In the genomic region with DNA sequence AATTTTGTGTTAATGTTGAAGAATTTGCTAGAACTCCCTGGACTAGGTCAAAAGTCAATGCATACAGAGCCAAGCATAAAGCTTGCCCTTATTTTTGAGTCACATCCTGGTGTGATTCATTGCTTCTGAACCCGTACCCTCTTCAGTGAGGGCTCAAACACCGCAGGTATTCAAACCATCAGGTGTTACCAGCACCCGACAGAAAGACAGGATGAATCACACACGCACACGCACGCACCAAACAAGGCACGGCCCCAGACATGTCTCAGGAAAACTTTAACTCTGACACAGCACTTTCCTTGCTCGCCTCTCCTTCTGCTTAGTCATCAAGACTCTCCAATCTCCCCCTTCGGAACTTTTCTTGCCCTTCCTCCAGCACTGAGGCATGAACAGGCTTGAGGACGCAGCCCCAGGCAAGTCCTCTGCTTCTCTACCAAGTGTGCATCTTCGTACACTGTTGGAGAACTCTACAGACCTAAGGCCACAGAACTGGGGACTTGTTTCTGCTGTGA, we compare ENCODE assay signal across 30 mouse cellular contexts.
DNase-seq lines count a peak whose midpoint lies in the region; ATAC-seq lines count a peak whose summit lies in the region.
"Had no signal": no experiment of that assay in that cellular context is flagged by ENCODE, and none has a peak within 500 bp of the region (broad histone marks: within the 10 kb centered on the region; RNA-seq: fewer than 3 reads in every experiment).

No protein-coding gene starts in this region.

- DNase-seq in 3134 (ENCODE audit: extremely low read depth, insufficient read length, low spot score) = peak; percentile 65
- peak; percentile 76 for DNase-seq in 3T3-L1 (ENCODE audit: low read depth, low spot score)
- peak; percentile 32 for DNase-seq in adipocyte (ENCODE audit: low spot score)
- no peak for DNase-seq in hindbrain, embryonic 11.5 days (ENCODE audit: low spot score)
- DNase-seq in embryo, embryonic 9.5 days (ENCODE audit: extremely low spot score) = no peak
- DNase-seq in heart, postnatal 36 days = no peak
- DNase-seq: adrenal gland, adult 8-10 months; cerebellum, adult 11 months; cerebellum, adult 9-10 months; cerebellum, postnatal 36 days; embryo, embryonic 11 days; gastrocnemius, adult 2 months; kidney, adult 2 months; kidney, postnatal 4 days; left cerebral cortex, postnatal 4 days; liver, postnatal 0 days; midbrain, embryonic 14.5 days; thymus, adult 18-20 months; thymus, postnatal 25 days had no signal

- H3K27me3 ChIP-seq in stomach, embryonic 16.5 days (ENCODE audit: control insufficient read depth, insufficient read depth, low read length) = no peaks in the 10 kb centered on the region
- no peaks in the 10 kb centered on the region for H3K27me3 ChIP-seq in hindbrain, embryonic 11.5 days (ENCODE audit: control insufficient read depth, insufficient read depth, low read length)
- H3K27me3 ChIP-seq: embryonic facial prominence, embryonic 13.5 days; stomach, embryonic 15.5 days had no signal

- no peak overlapping the region for H3K27ac ChIP-seq in stomach, embryonic 16.5 days (ENCODE audit: low read length)
- no peak overlapping the region for H3K27ac ChIP-seq in hindbrain, embryonic 11.5 days (ENCODE audit: low read depth, low read length)
- H3K27ac ChIP-seq: embryonic facial prominence, embryonic 13.5 days; gastrocnemius, adult 2 months; heart, embryonic 10.5 days; hindbrain, embryonic 10.5 days; liver, embryonic 12.5 days; macrophage; stomach, embryonic 15.5 days had no signal

- no peaks in the 10 kb centered on the region for H3K4me1 ChIP-seq in stomach, embryonic 16.5 days (ENCODE audit: control insufficient read depth, insufficient read depth, low read length)
- no peaks in the 10 kb centered on the region for H3K4me1 ChIP-seq in hindbrain, embryonic 11.5 days (replicated peaks; ENCODE audit: control insufficient read depth, insufficient read depth, low read length)
- H3K4me1 ChIP-seq: embryonic facial prominence, embryonic 13.5 days; liver, embryonic 12.5 days; stomach, embryonic 15.5 days had no signal

- H3K36me3 ChIP-seq in stomach, embryonic 16.5 days (ENCODE audit: control insufficient read depth, insufficient read depth, low read length) = no peaks in the 10 kb centered on the region
- no peaks in the 10 kb centered on the region for H3K36me3 ChIP-seq in hindbrain, embryonic 11.5 days (ENCODE audit: control insufficient read depth, insufficient read depth, low read length)
- H3K36me3 ChIP-seq: embryonic facial prominence, embryonic 13.5 days; heart, embryonic 10.5 days; hindbrain, embryonic 10.5 days; liver, embryonic 12.5 days; stomach, embryonic 15.5 days had no signal

- WGBS in stomach, embryonic 16.5 days = 74% methylated on average over 11 of the region's 11 CpGs
- WGBS in hindbrain, embryonic 11.5 days = 89% methylated on average over 11 of the region's 11 CpGs

- no peak overlapping the region for H3K4me3 ChIP-seq in stomach, embryonic 16.5 days (replicated peaks; ENCODE audit: low read length)
- no peak overlapping the region for H3K4me3 ChIP-seq in hindbrain, embryonic 11.5 days (ENCODE audit: low read depth, low read length)
- H3K4me3 ChIP-seq: embryonic facial prominence, embryonic 13.5 days; erythroblast, embryonic 14.5 days; gastrocnemius, adult 2 months; heart, embryonic 10.5 days; hindbrain, embryonic 10.5 days; liver, embryonic 12.5 days; stomach, embryonic 15.5 days had no signal

- no peak overlapping the region for H3K9ac ChIP-seq in stomach, embryonic 16.5 days (ENCODE audit: low read length)
- H3K9ac ChIP-seq in hindbrain, embryonic 11.5 days (ENCODE audit: low read depth, low read length) = no peak overlapping the region
- H3K9ac ChIP-seq: embryonic facial prominence, embryonic 13.5 days; liver, embryonic 12.5 days; liver, postnatal 0 days; stomach, embryonic 15.5 days had no signal

- intact Hi-C loops in heart, postnatal 36 days (cut with DNase I) = no loop called here

- ATAC-seq in stomach, embryonic 16.5 days (ENCODE audit: insufficient read depth, low FRiP score) = peak; percentile 69; the same call in 1 of the 2 replicates
- no peak for ATAC-seq in hindbrain, embryonic 11.5 days (ENCODE audit: low FRiP score)
- ATAC-seq: activated CD4-positive, CD25-positive, alpha-beta regulatory T cell, adult 4 months; forebrain, embryonic 16.5 days; hindbrain, embryonic 16.5 days; liver, embryonic 12.5 days; liver, postnatal 0 days had no signal

- no peaks in the 10 kb centered on the region for H3K9me3 ChIP-seq in stomach, embryonic 16.5 days (replicated peaks; ENCODE audit: control insufficient read depth, low read length)
- H3K9me3 ChIP-seq in hindbrain, embryonic 11.5 days (ENCODE audit: control insufficient read depth, low read length) = no peaks in the 10 kb centered on the region
- H3K9me3 ChIP-seq: embryonic facial prominence, embryonic 13.5 days; heart, embryonic 10.5 days; hindbrain, embryonic 10.5 days; liver, embryonic 12.5 days; stomach, embryonic 15.5 days had no signal

- H3K4me2 ChIP-seq in stomach, embryonic 16.5 days (ENCODE audit: low read depth, low read length) = no peak overlapping the region
- no peak overlapping the region for H3K4me2 ChIP-seq in hindbrain, embryonic 11.5 days (replicated peaks; ENCODE audit: low read depth, low read length)
- H3K4me2 ChIP-seq: embryonic facial prominence, embryonic 13.5 days; liver, embryonic 12.5 days; stomach, embryonic 15.5 days had no signal

Comparison
In these comparisons a context has a peak if more than half of its experiments do, and no peak if none do; other contexts are left out.
1. DNase-seq: peak in 3134 (single experiment), 3T3-L1 (single experiment) and adipocyte (single experiment); none in hindbrain, embryonic 11.5 days (single experiment), embryo, embryonic 9.5 days (single experiment) and heart, postnatal 36 days (0 of 2).